Mouse (Mus musculus) embryonic facial prominence, embryonic 11.5 days (tissue): ENCODE data around the gene Tcf25. TPM values are rescaled to one million over a fixed set of nuclear protein-coding genes. Genes with fewer than 3 reads are reported as not detected.

Source experiments
- ATAC-seq: fragments of 200-750 bp; cut with Nextera tagmentation; replicated peaks from 2 replicates; pipeline ENCODE4 v1.8.0; 2017; ENCODE audit warnings: low read depth; ENCODE audit not compliant: insufficient number of reproducible peaks, low FRiP score, low TSS enrichment
- DNase-seq: peaks from one replicate; pipeline ENCODE4 v3.0.0-alpha.2; 2015; ENCODE audit warnings: low spot score
- H3K27ac ChIP-seq: fragments of 300-500 bp; sonication (generic); replicated peaks from 2 replicates; pipeline ENCODE4 v1.5.1; 2014; ENCODE audit warnings: mild to moderate bottlenecking, low read depth, low read length, control low read depth
- H3K27me3 ChIP-seq: fragments of 300-500 bp; sonication (generic); 2 replicates; pipeline ENCODE4 v1.6.1; 2014; ENCODE audit warnings: mild to moderate bottlenecking, low read length, moderate library complexity, mixed read lengths; ENCODE audit not compliant: control insufficient read depth, insufficient read depth
- H3K36me3 ChIP-seq: fragments of 300-500 bp; sonication (generic); replicated peaks from 2 replicates; pipeline ENCODE4 v1.6.1; 2014; ENCODE audit warnings: low read depth, mild to moderate bottlenecking, low read length, moderate library complexity, mixed read lengths; ENCODE audit not compliant: control insufficient read depth, insufficient read depth
- H3K4me1 ChIP-seq: fragments of 300-500 bp; sonication (generic); 2 replicates; pipeline ENCODE4 v1.6.1; 2014; ENCODE audit warnings: low read length, mixed read lengths; ENCODE audit not compliant: control insufficient read depth, insufficient read depth
- H3K4me2 ChIP-seq: fragments of 300-500 bp; sonication (generic); 2 replicates; pipeline ENCODE4 v1.6.1; 2014; ENCODE audit warnings: low read depth, mild to moderate bottlenecking, control low read depth, low read length, moderate library complexity
- H3K4me3 ChIP-seq: fragments of 300-500 bp; sonication (generic); 2 replicates; pipeline ENCODE4 v1.5.1; 2014; ENCODE audit warnings: low read depth, low read length, control low read depth
- H3K9ac ChIP-seq: fragments of 300-500 bp; sonication (generic); replicated peaks from 2 replicates; pipeline ENCODE4 v1.6.1; 2014; ENCODE audit warnings: mild to moderate bottlenecking, control low read depth, low read length
- H3K9me3 ChIP-seq: fragments of 300-500 bp; sonication (generic); replicated peaks from 2 replicates; pipeline ENCODE4 v1.6.1; 2016; ENCODE audit warnings: mild to moderate bottlenecking, low read length, inconsistent platforms, mixed read lengths; ENCODE audit not compliant: control insufficient read depth
- WGBS: fragments of 180-500 bp; shearing (Covaris S2); extraction: QIAGEN DNeasy Blood & Tissue Kit; methylation state at CpG from one replicate; pipeline ENCODE4 v1.1.7; 2014; 5-methylcytosine and 5-hydroxymethylcytosine counted together
- polyA plus RNA-seq: library from polyadenylated mRNA; unstranded; fragments of >200 nt; fragmentation: Nextera tagmentation; extraction: Ambion mirVana; gene quantifications from 2 replicates; pipeline ENCODE4 v1.2.1, GENCODE M21; 2014

Tcf25 gene
- polyA plus RNA-seq, 1 experiment from 2014 or later, result 151 TPM

GRCm38 (mm10) chr8:123404521-123404920, 31.0 kb downstream of the Tcf25 start:
- Histone ChIP-seq H3K4me1 (no peaks in the 10 kb centered on the region), H3K27ac (no peak overlapping the region), H3K9ac (no peak overlapping the region), H3K4me3 (no peak overlapping the region), H3K4me2 (no peak overlapping the region), H3K9me3 (no peaks in the 10 kb centered on the region), H3K27me3 (peaks cover 4% of the 10 kb centered on the region; the same call in 1 of the 2 replicates), H3K36me3 (no peaks in the 10 kb centered on the region; the same call in none of the 2 replicates)
- no peak for ATAC-seq
- 25% methylated on average over 8 of the region's 8 CpGs for WGBS
- DNase-seq, result no peak

GRCm38 (mm10) chr8:123406786-123407185, 33.2 kb downstream of the Tcf25 start, which contains the start of gene Mc1r:
Gene Mc1r (plus strand): TSS chr8:123407107.
- no peak within 1 kb of the TSS for H3K9ac ChIP-seq
- H3K36me3 ChIP-seq, result no peaks in the 10 kb centered on the region; the same call in none of the 2 replicates
- H3K4me1 ChIP-seq, result no peaks in the 10 kb centered on the region
- H3K4me3 ChIP-seq, result no peak within 1 kb of the TSS
- no peak within 1 kb of the TSS for H3K4me2 ChIP-seq
- ATAC-seq (no peak), DNase-seq (peak; percentile 74)
- WGBS, result 7% methylated on average over 4 of the region's 4 CpGs
- peaks cover 23% of the 10 kb centered on the region for H3K27me3 ChIP-seq
- no peak within 1 kb of the TSS for H3K27ac ChIP-seq
- H3K9me3 ChIP-seq, result no peaks in the 10 kb centered on the region

- H3K27me3 ChIP-seq, result peaks cover 31% of the 10 kb centered on the region
- H3K9ac ChIP-seq, result no peak overlapping the region
- H3K9me3 ChIP-seq, result no peaks in the 10 kb centered on the region
- DNase-seq, result no peak
- no peak overlapping the region for H3K4me2 ChIP-seq
- no peak overlapping the region for H3K4me3 ChIP-seq
- no peak overlapping the region for H3K27ac ChIP-seq
- 93% methylated on average over 13 of the region's 13 CpGs for WGBS
- ATAC-seq, result no peak
- no peaks in the 10 kb centered on the region; the same call in 1 of the 2 replicates for H3K36me3 ChIP-seq
- no peaks in the 10 kb centered on the region for H3K4me1 ChIP-seq
These were observed 34.1 kb downstream of the Tcf25 start for GRCm38 (mm10) chr8:123407612-123408011.

GRCm38 (mm10) chr8:123408586-123409544, 35.3 kb downstream of the Tcf25 start:
- ATAC-seq, result no peak
- Histone ChIP-seq H3K36me3 (no peaks in the 10 kb centered on the region), H3K9ac (no peak overlapping the region), H3K4me2 (no peak overlapping the region), H3K9me3 (no peaks in the 10 kb centered on the region), H3K27me3 (peaks cover 42% of the 10 kb centered on the region), H3K27ac (no peak overlapping the region), H3K4me1 (no peaks in the 10 kb centered on the region), H3K4me3 (no peak overlapping the region)
- DNase-seq, result no peak
- WGBS, result 74% methylated on average over 9 of the region's 9 CpGs

GRCm38 (mm10) chr8:123410049-123410587, 36.6 kb downstream of the Tcf25 start:
- DNase-seq (peak; percentile 40), ATAC-seq (no peak)
- no peak overlapping the region for H3K27ac ChIP-seq
- H3K36me3 ChIP-seq, result no peaks in the 10 kb centered on the region
- 53% methylated on average over 8 of the region's 8 CpGs for WGBS
- H3K27me3 ChIP-seq, result peaks cover 45% of the 10 kb centered on the region
- no peak overlapping the region; the same call in none of the 2 replicates for H3K9ac ChIP-seq
- no peaks in the 10 kb centered on the region for H3K4me1 ChIP-seq
- no peaks in the 10 kb centered on the region for H3K9me3 ChIP-seq
- no peak overlapping the region for H3K4me3 ChIP-seq
- H3K4me2 ChIP-seq, result no peak overlapping the region; the same call in 1 of the 2 replicates

GRCm38 (mm10) chr8:123410788-123411187, 37.2 kb downstream of the Tcf25 start:
- 12% methylated on average over 11 of the region's 11 CpGs for WGBS
- no peak for DNase-seq
- Histone ChIP-seq H3K4me3 (peak overlapping the region; percentile 45), H3K9ac (peak overlapping the region; percentile 66), H3K27me3 (peaks cover 45% of the 10 kb centered on the region), H3K36me3 (no peaks in the 10 kb centered on the region), H3K4me2 (peak overlapping the region; percentile 57), H3K27ac (peak overlapping the region; percentile 41; the same call in 1 of the 2 replicates), H3K9me3 (no peaks in the 10 kb centered on the region), H3K4me1 (no peaks in the 10 kb centered on the region)
- ATAC-seq, result peak; percentile 16; the same call in 1 of the 2 replicates

GRCm38 (mm10) chr8:123411246-123411645, 37.7 kb downstream of the Tcf25 start, which contains the start of gene Tubb3:
Gene Tubb3 (plus strand): TSS chr8:123411424.
- peak; percentile 86 for ATAC-seq
- Histone ChIP-seq H3K27ac (peak within 1 kb of the TSS; percentile 41; the same call in 1 of the 2 replicates), H3K4me1 (no peaks in the 10 kb centered on the region), H3K4me3 (peak within 1 kb of the TSS; percentile 45), H3K9ac (peak within 1 kb of the TSS; percentile 66), H3K27me3 (peaks cover 45% of the 10 kb centered on the region), H3K36me3 (no peaks in the 10 kb centered on the region), H3K4me2 (peak within 1 kb of the TSS; percentile 57), H3K9me3 (no peaks in the 10 kb centered on the region)
- DNase-seq, result peak; percentile 87
- 0% methylated on average over 29 of the region's 29 CpGs for WGBS
